Mouse (Mus musculus): ENCODE data around the gene Serbp1.

DNA sequence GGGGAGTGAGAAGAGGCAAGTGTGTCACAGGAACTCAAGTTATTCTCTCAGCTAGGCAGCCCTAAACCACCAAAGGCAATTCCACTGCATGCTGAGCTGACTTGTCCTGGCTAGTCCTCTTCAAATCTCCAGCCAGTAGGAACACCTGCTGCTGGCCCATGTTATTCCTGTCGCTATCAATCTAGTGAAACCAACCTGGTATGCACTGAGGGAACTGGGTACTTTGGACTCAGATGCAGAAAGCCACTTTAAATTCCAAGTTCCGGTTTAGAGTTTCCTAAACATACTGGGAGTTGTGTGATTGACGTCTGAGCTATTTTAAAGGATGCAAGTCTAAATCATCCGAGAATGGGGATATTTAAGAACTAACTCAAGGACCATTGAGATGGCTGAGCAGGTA is 11.7 kb upstream of the Serbp1 start:
- TF ChIP-seq CTCF (IDR thresholded peaks at IDR 0.05) (no peak), EP300 (IDR thresholded peaks at IDR 0.05) (no peak)
